Mouse (Mus musculus): ENCODE results near the gene Get4. TPM values are rescaled to one million over a fixed set of nuclear protein-coding genes. Genes with fewer than 3 reads are reported as not detected.

Gene Get4
- polyA plus RNA-seq, 1 experiment from 2014 or later: 124 TPM

- no peak overlapping the region for H3K9ac ChIP-seq (ENCODE audit: low read depth, low read length)
- 99% methylated on average over 3 of the region's 3 CpGs for WGBS
Observed at GRCm38 (mm10) chr5:139229716-139230115, 22.4 kb upstream of the Get4 start.

GRCm38 (mm10) chr5:139232083-139232482, 20.0 kb upstream of the Get4 start:
- no peak overlapping the region for H3K9ac ChIP-seq (ENCODE audit: low read depth, low read length)
- no peaks in the 10 kb centered on the region for H3K9me3 ChIP-seq (ENCODE audit: control insufficient read depth, low read length)
- H3K36me3 ChIP-seq (ENCODE audit: control insufficient read depth, insufficient read depth, low read length): peaks cover 59% of the 10 kb centered on the region
- ATAC-seq: no peak
- no peak overlapping the region for H3K4me2 ChIP-seq (ENCODE audit: low read length)
- 79% methylated on average over 3 of the region's 3 CpGs for WGBS
- H3K4me3 ChIP-seq (ENCODE audit: low read length): no peak overlapping the region
- H3K27ac ChIP-seq (ENCODE audit: low read depth, low read length): no peak overlapping the region
- H3K27me3 ChIP-seq (replicated peaks; ENCODE audit: control insufficient read depth, insufficient read depth, low read length): no peaks in the 10 kb centered on the region
- H3K4me1 ChIP-seq (ENCODE audit: control insufficient read depth, insufficient read depth, low read depth, low read length): no peaks in the 10 kb centered on the region

More at GRCm38 (mm10) chr5:139229716-139230115, 22.4 kb upstream of the Get4 start:
- ATAC-seq: no peak
- Histone ChIP-seq H3K4me1 (ENCODE audit: control insufficient read depth, insufficient read depth, low read depth, low read length) (no peaks in the 10 kb centered on the region), H3K4me2 (ENCODE audit: low read length) (no peak overlapping the region), H3K36me3 (ENCODE audit: control insufficient read depth, insufficient read depth, low read length) (peaks cover 56% of the 10 kb centered on the region), H3K9me3 (ENCODE audit: control insufficient read depth, low read length) (no peaks in the 10 kb centered on the region), H3K27ac (ENCODE audit: low read depth, low read length) (no peak overlapping the region), H3K27me3 (replicated peaks; ENCODE audit: control insufficient read depth, insufficient read depth, low read length) (no peaks in the 10 kb centered on the region), H3K4me3 (ENCODE audit: low read length) (no peak overlapping the region)

GRCm38 (mm10) chr5:139234423-139234822, 17.7 kb upstream of the Get4 start:
- no peak overlapping the region for H3K27ac ChIP-seq (ENCODE audit: low read depth, low read length)
- H3K4me2 ChIP-seq (ENCODE audit: low read length): no peak overlapping the region
- peaks cover 61% of the 10 kb centered on the region for H3K36me3 ChIP-seq (ENCODE audit: control insufficient read depth, insufficient read depth, low read length)
- H3K27me3 ChIP-seq (replicated peaks; ENCODE audit: control insufficient read depth, insufficient read depth, low read length): no peaks in the 10 kb centered on the region
- WGBS: 93% methylated on average over 4 of the region's 4 CpGs
- no peaks in the 10 kb centered on the region for H3K9me3 ChIP-seq (ENCODE audit: control insufficient read depth, low read length)
- no peaks in the 10 kb centered on the region for H3K4me1 ChIP-seq (ENCODE audit: control insufficient read depth, insufficient read depth, low read depth, low read length)
- H3K4me3 ChIP-seq (ENCODE audit: low read length): no peak overlapping the region
- no peak for ATAC-seq
- no peak overlapping the region for H3K9ac ChIP-seq (ENCODE audit: low read depth, low read length)

- peaks cover 68% of the 10 kb centered on the region for H3K36me3 ChIP-seq (ENCODE audit: control insufficient read depth, insufficient read depth, low read length)
- 92% methylated on average over 4 of the region's 4 CpGs for WGBS
- no peak overlapping the region for H3K4me3 ChIP-seq (ENCODE audit: low read length)
- H3K9ac ChIP-seq (ENCODE audit: low read depth, low read length): no peak overlapping the region
- no peaks in the 10 kb centered on the region for H3K4me1 ChIP-seq (ENCODE audit: control insufficient read depth, insufficient read depth, low read depth, low read length)
- no peak; the same call in 1 of the 2 replicates for ATAC-seq
- no peaks in the 10 kb centered on the region for H3K9me3 ChIP-seq (ENCODE audit: control insufficient read depth, low read length)
- H3K4me2 ChIP-seq (ENCODE audit: low read length): no peak overlapping the region
- H3K27ac ChIP-seq (ENCODE audit: low read depth, low read length): no peak overlapping the region
- H3K27me3 ChIP-seq (replicated peaks; ENCODE audit: control insufficient read depth, insufficient read depth, low read length): no peaks in the 10 kb centered on the region
Observed at GRCm38 (mm10) chr5:139237436-139237835, 14.7 kb upstream of the Get4 start.

- no peak overlapping the region for H3K4me3 ChIP-seq (ENCODE audit: low read length)
- 93% methylated on average over 15 of the region's 15 CpGs for WGBS
- H3K27me3 ChIP-seq (replicated peaks; ENCODE audit: control insufficient read depth, insufficient read depth, low read length): no peaks in the 10 kb centered on the region
Observed at GRCm38 (mm10) chr5:139241022-139241761, 10.9 kb upstream of the Get4 start.

GRCm38 (mm10) chr5:139243384-139243783, 8.7 kb upstream of the Get4 start:
- Histone ChIP-seq H3K27ac (ENCODE audit: low read depth, low read length) (no peak overlapping the region), H3K36me3 (ENCODE audit: control insufficient read depth, insufficient read depth, low read length) (peaks cover 72% of the 10 kb centered on the region), H3K4me2 (ENCODE audit: low read length) (no peak overlapping the region), H3K27me3 (replicated peaks; ENCODE audit: control insufficient read depth, insufficient read depth, low read length) (no peaks in the 10 kb centered on the region), H3K9me3 (ENCODE audit: control insufficient read depth, low read length) (no peaks in the 10 kb centered on the region), H3K4me3 (ENCODE audit: low read length) (no peak overlapping the region), H3K9ac (ENCODE audit: low read depth, low read length) (no peak overlapping the region), H3K4me1 (ENCODE audit: control insufficient read depth, insufficient read depth, low read depth, low read length) (no peaks in the 10 kb centered on the region)
- no peak for ATAC-seq
- WGBS: 88% methylated on average over 1 of the region's 1 CpGs

More at GRCm38 (mm10) chr5:139241022-139241761, 10.9 kb upstream of the Get4 start:
- no peak for ATAC-seq
- Histone ChIP-seq H3K4me1 (ENCODE audit: control insufficient read depth, insufficient read depth, low read depth, low read length) (no peaks in the 10 kb centered on the region), H3K36me3 (ENCODE audit: control insufficient read depth, insufficient read depth, low read length) (peaks cover 72% of the 10 kb centered on the region), H3K9me3 (ENCODE audit: control insufficient read depth, low read length) (no peaks in the 10 kb centered on the region), H3K4me2 (ENCODE audit: low read length) (no peak overlapping the region), H3K27ac (ENCODE audit: low read depth, low read length) (no peak overlapping the region), H3K9ac (ENCODE audit: low read depth, low read length) (no peak overlapping the region)

GRCm38 (mm10) chr5:139247767-139248166, 4.4 kb upstream of the Get4 start:
- Histone ChIP-seq H3K27me3 (replicated peaks; ENCODE audit: control insufficient read depth, insufficient read depth, low read length) (no peaks in the 10 kb centered on the region), H3K9me3 (ENCODE audit: control insufficient read depth, low read length) (no peaks in the 10 kb centered on the region), H3K36me3 (ENCODE audit: control insufficient read depth, insufficient read depth, low read length) (peaks cover 57% of the 10 kb centered on the region), H3K9ac (ENCODE audit: low read depth, low read length) (no peak overlapping the region), H3K4me3 (ENCODE audit: low read length) (no peak overlapping the region), H3K4me1 (ENCODE audit: control insufficient read depth, insufficient read depth, low read depth, low read length) (peaks cover 5% of the 10 kb centered on the region), H3K4me2 (ENCODE audit: low read length) (no peak overlapping the region), H3K27ac (ENCODE audit: low read depth, low read length) (no peak overlapping the region)
- 96% methylated on average over 3 of the region's 3 CpGs for WGBS
- no peak for ATAC-seq

GRCm38 (mm10) chr5:139248846-139249245, 3.3 kb upstream of the Get4 start:
- no peak overlapping the region for H3K27ac ChIP-seq (ENCODE audit: low read depth, low read length)
- no peak overlapping the region for H3K9ac ChIP-seq (ENCODE audit: low read depth, low read length)
- WGBS: 63% methylated on average over 3 of the region's 3 CpGs
- no peak for ATAC-seq
- no peaks in the 10 kb centered on the region for H3K27me3 ChIP-seq (replicated peaks; ENCODE audit: control insufficient read depth, insufficient read depth, low read length)
- no peak overlapping the region for H3K4me3 ChIP-seq (ENCODE audit: low read length)
- peaks cover 48% of the 10 kb centered on the region for H3K36me3 ChIP-seq (ENCODE audit: control insufficient read depth, insufficient read depth, low read length)
- H3K9me3 ChIP-seq (ENCODE audit: control insufficient read depth, low read length): no peaks in the 10 kb centered on the region
- H3K4me2 ChIP-seq (ENCODE audit: low read length): no peak overlapping the region
- H3K4me1 ChIP-seq (ENCODE audit: control insufficient read depth, insufficient read depth, low read depth, low read length): peaks cover 12% of the 10 kb centered on the region

GRCm38 (mm10) chr5:139251279-139251678, 845 bp upstream of the Get4 start:
- no peaks in the 10 kb centered on the region for H3K27me3 ChIP-seq (replicated peaks; ENCODE audit: control insufficient read depth, insufficient read depth, low read length)
- H3K9me3 ChIP-seq (ENCODE audit: control insufficient read depth, low read length): no peaks in the 10 kb centered on the region
- H3K36me3 ChIP-seq (ENCODE audit: control insufficient read depth, insufficient read depth, low read length): peaks cover 29% of the 10 kb centered on the region
- ATAC-seq: no peak
- H3K4me3 ChIP-seq (ENCODE audit: low read length): no peak overlapping the region; the same call in 1 of the 2 replicates
- H3K27ac ChIP-seq (ENCODE audit: low read depth, low read length): no peak overlapping the region; the same call in 1 of the 2 replicates
- H3K4me1 ChIP-seq (ENCODE audit: control insufficient read depth, insufficient read depth, low read depth, low read length): peaks cover 27% of the 10 kb centered on the region
- H3K9ac ChIP-seq (ENCODE audit: low read depth, low read length): peak overlapping the region; percentile 80
- 85% methylated on average over 7 of the region's 7 CpGs for WGBS
- peak overlapping the region; percentile 92 for H3K4me2 ChIP-seq (ENCODE audit: low read length)
